9 mouse cellular contexts compared by ENCODE assay signal in genomic region chr10:4078979-4079630, GRCm38 (mm10).
DNase-seq lines count a peak whose midpoint lies in the region; ATAC-seq and TF ChIP-seq lines count a peak whose summit lies in the region.
"Had no signal": no experiment of that assay in that cellular context is flagged by ENCODE, and none has a peak within 500 bp of the region (broad histone marks: within the 10 kb centered on the region; RNA-seq: fewer than 3 reads in every experiment).

No protein-coding gene starts in this region.

- no peak overlapping the region for H3K4me3 ChIP-seq in midbrain, embryonic 15.5 days
- no peak overlapping the region for H3K4me3 ChIP-seq in midbrain, embryonic 14.5 days (replicated peaks; ENCODE audit: low read depth, low read length)
- H3K4me3 ChIP-seq in kidney, postnatal 0 days (replicated peaks; ENCODE audit: low read depth, low read length) = no peak overlapping the region
- H3K4me3 ChIP-seq: midbrain, embryonic 12.5 days had no signal

- WGBS in midbrain, embryonic 15.5 days = 76% methylated on average over 8 of the region's 8 CpGs
- 74% methylated on average over 8 of the region's 8 CpGs for WGBS in midbrain, embryonic 14.5 days
- WGBS in kidney, postnatal 0 days = 34% methylated on average over 8 of the region's 8 CpGs

- no peaks in the 10 kb centered on the region for H3K4me1 ChIP-seq in midbrain, embryonic 15.5 days
- H3K4me1 ChIP-seq in midbrain, embryonic 14.5 days (ENCODE audit: control insufficient read depth, insufficient read depth, low read length) = no peaks in the 10 kb centered on the region
- 0 out of 2 replicates have a peak, but pooled peaks cover 7% of the 10 kb centered on the region for H3K4me1 ChIP-seq in kidney, postnatal 0 days (replicated peaks; ENCODE audit: insufficient read depth, low read length)
- H3K4me1 ChIP-seq: midbrain, embryonic 12.5 days had no signal

- TF ChIP-seq CTCF in kidney, postnatal 0 days (IDR thresholded peaks at IDR 0.05; ENCODE audit: low read depth) = no peak

- ATAC-seq in midbrain, embryonic 15.5 days (replicated peaks) = no peak
- ATAC-seq in midbrain, embryonic 14.5 days (ENCODE audit: low FRiP score, low TSS enrichment) = no peak
- peak; percentile 21; the same call in 1 of the 2 replicates for ATAC-seq in kidney, postnatal 0 days (replicated peaks; ENCODE audit: low FRiP score, low read depth)

- 0 out of 2 replicates have a peak overlapping the region, but pooled peaks have one; percentile 8 for H3K27ac ChIP-seq in midbrain, embryonic 15.5 days
- no peak overlapping the region for H3K27ac ChIP-seq in midbrain, embryonic 14.5 days (replicated peaks; ENCODE audit: low read depth, low read length)
- H3K27ac ChIP-seq in kidney, postnatal 0 days = peak overlapping the region; percentile 85
- H3K27ac ChIP-seq: midbrain, embryonic 12.5 days had no signal

- H3K36me3 ChIP-seq in midbrain, embryonic 15.5 days (replicated peaks) = no peaks in the 10 kb centered on the region
- no peaks in the 10 kb centered on the region for H3K36me3 ChIP-seq in midbrain, embryonic 14.5 days (ENCODE audit: control insufficient read depth, insufficient read depth, low read length)
- H3K36me3 ChIP-seq in kidney, postnatal 0 days (ENCODE audit: insufficient read depth, low read length) = no peaks in the 10 kb centered on the region
- H3K36me3 ChIP-seq in splenic B cell, adult 2 months (ENCODE audit: control insufficient read depth, insufficient read depth, low read length, poor library complexity, severe bottlenecking) = no peaks in the 10 kb centered on the region
- H3K36me3 ChIP-seq: midbrain, embryonic 12.5 days had no signal

- H3K9me3 ChIP-seq in midbrain, embryonic 15.5 days = no peaks in the 10 kb centered on the region
- no peaks in the 10 kb centered on the region for H3K9me3 ChIP-seq in midbrain, embryonic 14.5 days (ENCODE audit: control insufficient read depth, low read length)
- no peaks in the 10 kb centered on the region for H3K9me3 ChIP-seq in kidney, postnatal 0 days (replicated peaks; ENCODE audit: low read length)
- H3K9me3 ChIP-seq: midbrain, embryonic 12.5 days had no signal

- H3K27me3 ChIP-seq in midbrain, embryonic 15.5 days (replicated peaks) = no peaks in the 10 kb centered on the region
- no peaks in the 10 kb centered on the region for H3K27me3 ChIP-seq in midbrain, embryonic 14.5 days (ENCODE audit: control insufficient read depth, insufficient read depth, low read length)
- H3K27me3 ChIP-seq in kidney, postnatal 0 days (ENCODE audit: insufficient read depth, low read length) = no peaks in the 10 kb centered on the region
- H3K27me3 ChIP-seq in splenic B cell, adult 2 months (ENCODE audit: control insufficient read depth, insufficient read depth, low read length, poor library complexity, severe bottlenecking) = no peaks in the 10 kb centered on the region
- H3K27me3 ChIP-seq: midbrain, embryonic 12.5 days had no signal

- no peak for DNase-seq in midbrain, embryonic 14.5 days
- peak; percentile 59 to 65 for DNase-seq in heart, adult 9 months (ENCODE audit: low spot score in 2 of 2)
- DNase-seq in kidney, postnatal 0 days (ENCODE audit: low spot score) = peak; percentile 84
- DNase-seq in splenic B cell, adult 2 months (ENCODE audit: low read depth, low spot score) = peak; percentile 6
- no peak for DNase-seq in retina, embryonic 14.5 days (ENCODE audit: low spot score)
- no peak for DNase-seq in spleen, adult 12 weeks (ENCODE audit: low spot score)
- no peak for DNase-seq in yolk sac, embryonic 10.5 days (ENCODE audit: low spot score)

- H3K9ac ChIP-seq in midbrain, embryonic 15.5 days = no peak overlapping the region
- H3K9ac ChIP-seq in midbrain, embryonic 14.5 days (replicated peaks; ENCODE audit: low read length) = no peak overlapping the region
- no peak overlapping the region for H3K9ac ChIP-seq in kidney, postnatal 0 days (ENCODE audit: low read depth, low read length)
- H3K9ac ChIP-seq: midbrain, embryonic 12.5 days had no signal

- no peak overlapping the region for H3K4me2 ChIP-seq in midbrain, embryonic 15.5 days
- H3K4me2 ChIP-seq in midbrain, embryonic 14.5 days (ENCODE audit: low read length) = no peak overlapping the region
- H3K4me2 ChIP-seq in kidney, postnatal 0 days (ENCODE audit: low read length) = 0 out of 2 replicates have a peak overlapping the region, but pooled peaks have one; percentile 21
- H3K4me2 ChIP-seq: midbrain, embryonic 12.5 days had no signal

Comparison
In these comparisons a context has a peak if more than half of its experiments do, and no peak if none do; other contexts are left out.
1. DNase-seq: peak in heart, adult 9 months (2 of 2), kidney, postnatal 0 days (single experiment) and splenic B cell, adult 2 months (single experiment); none in midbrain, embryonic 14.5 days (single experiment), retina, embryonic 14.5 days (single experiment), spleen, adult 12 weeks (single experiment) and yolk sac, embryonic 10.5 days (single experiment).